Mouse (Mus musculus) heart, postnatal 0 days (tissue): ENCODE measurements around the gene Fat3. TPM values are rescaled to one million over a fixed set of nuclear protein-coding genes. Genes with fewer than 3 reads are reported as not detected.

Source experiments
- ATAC-seq: fragments of 200-750 bp; cut with Nextera tagmentation; 2 replicates; pipeline ENCODE4 v1.8.0; 2017; ENCODE audit warnings: low read depth, moderate number of reproducible peaks, moderate library complexity; ENCODE audit not compliant: insufficient read depth
- DNase-seq: peaks from one replicate; pipeline ENCODE4 v3.0.0-alpha.2; 2016; ENCODE audit warnings: low spot score
- H3K27ac ChIP-seq: fragments of 300-500 bp; sonication (generic); 2 replicates; pipeline ENCODE4 v1.5.1; 2014; ENCODE audit warnings: low read depth, mild to moderate bottlenecking
- H3K27me3 ChIP-seq: fragments of 300-500 bp; sonication (generic); 2 replicates; pipeline ENCODE4 v1.6.1; 2014; ENCODE audit warnings: low read length, mixed read lengths; ENCODE audit not compliant: control insufficient read depth, insufficient read depth
- H3K36me3 ChIP-seq: fragments of 300-500 bp; sonication (generic); replicated peaks from 2 replicates; pipeline ENCODE4 v1.6.1; 2014; ENCODE audit warnings: low read length, mixed read lengths; ENCODE audit not compliant: control insufficient read depth, insufficient read depth
- H3K4me1 ChIP-seq: fragments of 300-500 bp; sonication (generic); 2 replicates; pipeline ENCODE4 v1.6.1; 2014; ENCODE audit warnings: antibody characterized with exemption; ENCODE audit not compliant: control insufficient read depth, insufficient read depth
- H3K4me2 ChIP-seq: fragments of 300-500 bp; sonication (generic); 2 replicates; pipeline ENCODE4 v1.6.1; 2014; ENCODE audit warnings: low read depth, mild to moderate bottlenecking, low read length, moderate library complexity
- H3K4me3 ChIP-seq: fragments of 300-500 bp; sonication (generic); 2 replicates; pipeline ENCODE4 v1.5.1; 2014; ENCODE audit warnings: low read depth, low read length
- H3K9ac ChIP-seq: fragments of 300-500 bp; sonication (generic); replicated peaks from 2 replicates; pipeline ENCODE4 v1.6.1; 2014; ENCODE audit warnings: low read depth, low read length, mixed read lengths
- H3K9me3 ChIP-seq: fragments of 300-500 bp; sonication (generic); replicated peaks from 2 replicates; pipeline ENCODE4 v1.6.1; 2016; ENCODE audit warnings: low read length; ENCODE audit not compliant: control insufficient read depth
- CTCF ChIP-seq: IDR thresholded peaks from 2 replicates; pipeline ENCODE4 v1.5.1; 2016; ENCODE audit warnings: antibody characterized with exemption, control low read depth, low read depth
- EP300 ChIP-seq: IDR thresholded peaks from 2 replicates; pipeline ENCODE4 v1.6.1; 2016; ENCODE audit warnings: antibody characterized with exemption, low read depth
- WGBS: fragments of 180-500 bp; shearing (Covaris S2); extraction: QIAGEN DNeasy Blood & Tissue Kit; methylation state at CpG from one replicate; pipeline ENCODE4 v1.1.7; 2014; 5-methylcytosine and 5-hydroxymethylcytosine counted together
- polyA plus RNA-seq: library from polyadenylated mRNA; unstranded; fragments of >200 nt; fragmentation: Nextera tagmentation; extraction: Ambion mirVana; gene quantifications from 2 replicates; pipeline ENCODE4 v1.2.1, GENCODE M21; 2015
- total RNA-seq: library from RNA; depleted of rRNA; stranded (reverse); fragments of >200 nt; gene quantifications from 2 replicates; pipeline ENCODE4 v1.2.3, GENCODE M21; 2014; ENCODE audit warnings: low replicate concordance

The Fat3 gene
- total and polyA plus RNA-seq, 2 experiments from 2014 or later, result 0.19 to 2.4 TPM

- Histone ChIP-seq H3K4me2 (no peak overlapping the region), H3K36me3 (no peaks in the 10 kb centered on the region), H3K27ac (no peak overlapping the region), H3K9ac (no peak overlapping the region), H3K4me1 (no peaks in the 10 kb centered on the region), H3K4me3 (no peak overlapping the region), H3K9me3 (no peaks in the 10 kb centered on the region), H3K27me3 (no peaks in the 10 kb centered on the region)
- WGBS, result 53% methylated on average over 3 of the region's 3 CpGs
- TF ChIP-seq CTCF (no peak), EP300 (no peak)
- DNase-seq (no peak), ATAC-seq (no peak)
These were observed 542.8 kb downstream of the Fat3 start for GRCm38 (mm10) chr9:15958224-15958787.

- Histone ChIP-seq H3K4me1 (no peaks in the 10 kb centered on the region), H3K36me3 (no peaks in the 10 kb centered on the region), H3K4me2 (no peak overlapping the region), H3K4me3 (no peak overlapping the region), H3K27me3 (no peaks in the 10 kb centered on the region), H3K9ac (no peak overlapping the region), H3K9me3 (no peaks in the 10 kb centered on the region), H3K27ac (no peak overlapping the region)
- TF ChIP-seq EP300 (no peak), CTCF (no peak)
- DNase-seq (no peak), ATAC-seq (no peak)
- 71% methylated on average over 3 of the region's 3 CpGs for WGBS
These were observed 543.3 kb downstream of the Fat3 start for GRCm38 (mm10) chr9:15957816-15958215.

- 75% methylated on average over 5 of the region's 5 CpGs for WGBS
- ATAC-seq (no peak), DNase-seq (no peak)
- no peak for TF ChIP-seq EP300
- TF ChIP-seq CTCF, result no peak
- no peak overlapping the region for H3K4me2 ChIP-seq
- no peaks in the 10 kb centered on the region for H3K9me3 ChIP-seq
- H3K27ac ChIP-seq, result no peak overlapping the region
- no peaks in the 10 kb centered on the region for H3K36me3 ChIP-seq
- no peaks in the 10 kb centered on the region for H3K27me3 ChIP-seq
- no peaks in the 10 kb centered on the region for H3K4me1 ChIP-seq
- no peak overlapping the region for H3K9ac ChIP-seq
- H3K4me3 ChIP-seq, result no peak overlapping the region
These were observed 545.8 kb downstream of the Fat3 start for GRCm38 (mm10) chr9:15955147-15955782.

- TF ChIP-seq EP300 (no peak), CTCF (no peak)
- DNase-seq (no peak), ATAC-seq (no peak)
- no peak overlapping the region for H3K27ac ChIP-seq
- no peak overlapping the region for H3K4me3 ChIP-seq
- H3K4me2 ChIP-seq, result no peak overlapping the region
- no peaks in the 10 kb centered on the region for H3K9me3 ChIP-seq
- no peaks in the 10 kb centered on the region for H3K36me3 ChIP-seq
- H3K27me3 ChIP-seq, result no peaks in the 10 kb centered on the region
- WGBS, result 69% methylated on average over 1 of the region's 1 CpGs
- no peak overlapping the region for H3K9ac ChIP-seq
- no peaks in the 10 kb centered on the region for H3K4me1 ChIP-seq
These were observed 546.8 kb downstream of the Fat3 start for GRCm38 (mm10) chr9:15954338-15954704.

GRCm38 (mm10) chr9:15953585-15954337 is 547.3 kb downstream of the Fat3 start:
- Histone ChIP-seq H3K4me2 (no peak overlapping the region), H3K9ac (no peak overlapping the region), H3K36me3 (no peaks in the 10 kb centered on the region), H3K4me1 (no peaks in the 10 kb centered on the region), H3K4me3 (no peak overlapping the region), H3K27me3 (no peaks in the 10 kb centered on the region), H3K27ac (no peak overlapping the region), H3K9me3 (no peaks in the 10 kb centered on the region)
- TF ChIP-seq CTCF (no peak), EP300 (no peak)
- no peak for ATAC-seq
- DNase-seq, result no peak
- 69% methylated on average over 6 of the region's 6 CpGs for WGBS
